Mouse (Mus musculus): Measurements from ENCODE around the gene Sema6c.

DNA sequence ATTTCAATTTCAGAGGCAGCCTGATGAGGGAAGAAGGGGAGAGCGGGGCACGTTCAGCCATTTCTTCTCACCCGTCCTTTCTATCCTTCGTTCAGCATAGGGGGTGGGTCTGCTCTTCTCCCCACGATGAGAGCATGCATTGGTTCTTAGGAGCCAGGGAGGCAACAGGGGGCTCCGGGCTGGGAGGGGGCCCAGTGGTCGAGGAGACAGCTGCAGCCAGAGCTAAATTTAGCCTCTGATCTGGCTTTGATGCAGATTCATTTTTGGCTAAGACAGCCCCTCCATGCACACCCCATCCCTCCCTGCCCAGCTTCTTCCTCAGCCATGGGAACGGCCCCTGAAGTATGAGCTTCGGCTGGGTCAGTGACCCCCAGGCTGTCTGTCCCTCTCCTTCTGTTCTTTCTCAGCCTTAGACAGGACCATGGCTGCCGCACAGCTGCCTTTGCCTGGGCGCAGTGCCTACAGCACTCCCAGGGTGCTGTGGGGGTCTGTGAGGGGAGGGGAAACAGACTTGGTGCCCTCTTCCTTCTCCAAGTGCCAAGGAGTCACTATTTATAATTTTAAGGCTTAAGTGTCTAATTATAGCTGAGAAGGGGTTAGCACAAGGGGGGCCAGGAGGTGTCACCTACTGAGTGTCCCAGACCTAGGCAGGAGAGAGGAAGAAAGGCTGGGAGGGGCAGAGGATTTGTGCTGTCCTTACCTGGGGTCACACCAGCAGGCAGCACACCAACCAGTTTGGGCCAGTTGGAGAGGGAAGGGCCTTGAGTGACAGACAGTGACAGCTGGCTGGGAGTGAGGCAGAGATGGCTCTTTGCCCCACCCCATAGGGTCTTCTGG lies 3.4 kb downstream of the Sema6c start:
- TF ChIP-seq CTCF (IDR thresholded peaks at IDR 0.05; ENCODE audit: low read depth) (no peak), EP300 (optimal IDR thresholded peaks at IDR 0.05) (no peak)

All from stomach, postnatal 0 days (tissue).